ENCODE assay signal across 14 mouse cellular contexts in genomic region chr11:69945216-69945615, GRCm38 (mm10). TPM values are rescaled to one million over a fixed set of nuclear protein-coding genes. Genes with fewer than 3 reads are reported as not detected.
DNase-seq lines count a peak whose midpoint lies in the region; ATAC-seq lines count a peak whose summit lies in the region.
"Had no signal": no experiment of that assay in that cellular context is flagged by ENCODE, and none has a peak within 500 bp of the region (broad histone marks: within the 10 kb centered on the region; RNA-seq: fewer than 3 reads in every experiment).

No protein-coding gene starts in this region.

- peaks cover 13% of the 10 kb centered on the region; the same call in 1 of the 2 replicates for H3K4me1 ChIP-seq in heart, embryonic 11.5 days (ENCODE audit: control insufficient read depth, insufficient read depth, low read length)
- H3K4me1 ChIP-seq in liver, embryonic 15.5 days (replicated peaks), result peaks cover 56% of the 10 kb centered on the region

- no peak overlapping the region for H3K27ac ChIP-seq in heart, embryonic 11.5 days (ENCODE audit: low read depth, low read length)
- H3K27ac ChIP-seq in liver, embryonic 15.5 days (replicated peaks), result peak overlapping the region; percentile 95
- H3K27ac ChIP-seq: hindbrain, embryonic 14.5 days; kidney, embryonic 15.5 days; neural tube, embryonic 13.5 days had no signal

- peak overlapping the region; percentile 64; the same call in 1 of the 2 replicates for H3K4me3 ChIP-seq in heart, embryonic 11.5 days (ENCODE audit: low read depth, low read length)
- H3K4me3 ChIP-seq in liver, embryonic 15.5 days (replicated peaks), result peak overlapping the region; percentile 77
- H3K4me3 ChIP-seq: kidney, embryonic 15.5 days; neural tube, embryonic 13.5 days had no signal

- peak overlapping the region; percentile 92; the same call in 1 of the 2 replicates for H3K4me2 ChIP-seq in heart, embryonic 11.5 days
- H3K4me2 ChIP-seq in liver, embryonic 15.5 days, result peak overlapping the region; percentile 93
- H3K4me2 ChIP-seq: hindbrain, embryonic 14.5 days; kidney, embryonic 15.5 days; neural tube, embryonic 13.5 days had no signal

- H3K27me3 ChIP-seq in heart, embryonic 11.5 days (ENCODE audit: control insufficient read depth, insufficient read depth, low read length), result peaks cover 5% of the 10 kb centered on the region
- H3K27me3 ChIP-seq in liver, embryonic 15.5 days, result peaks cover 60% of the 10 kb centered on the region
- H3K27me3 ChIP-seq: kidney, embryonic 15.5 days; neural tube, embryonic 13.5 days had no signal

- peaks cover 11% of the 10 kb centered on the region for H3K36me3 ChIP-seq in heart, embryonic 11.5 days (ENCODE audit: control insufficient read depth, insufficient read depth, low read length)
- H3K36me3 ChIP-seq in liver, embryonic 15.5 days (replicated peaks), result peaks cover 41% of the 10 kb centered on the region
- H3K36me3 ChIP-seq: neural tube, embryonic 13.5 days had no signal

- no peaks in the 10 kb centered on the region for H3K9me3 ChIP-seq in heart, embryonic 11.5 days (replicated peaks; ENCODE audit: control insufficient read depth, low read length)
- H3K9me3 ChIP-seq in liver, embryonic 15.5 days (replicated peaks), result no peaks in the 10 kb centered on the region
- H3K9me3 ChIP-seq: kidney, embryonic 15.5 days; neural tube, embryonic 13.5 days had no signal

- no peak for ATAC-seq in heart, embryonic 11.5 days (replicated peaks; ENCODE audit: insufficient number of reproducible peaks, low FRiP score, low TSS enrichment)
- ATAC-seq in liver, embryonic 15.5 days (ENCODE audit: insufficient read depth), result no peak

- intact Hi-C loops in heart, postnatal 10 days (cut with DNase I), result no loop called here

- 67% methylated on average over 13 of the region's 13 CpGs for WGBS in heart, embryonic 11.5 days (ENCODE audit: insufficient replicate concordance)
- 65% methylated on average over 13 of the region's 13 CpGs for WGBS in liver, embryonic 15.5 days (ENCODE audit: insufficient replicate concordance)

- no peak overlapping the region for H3K9ac ChIP-seq in heart, embryonic 11.5 days (ENCODE audit: low read depth, low read length)
- H3K9ac ChIP-seq in liver, embryonic 15.5 days, result peak overlapping the region; percentile 75
- H3K9ac ChIP-seq: hindbrain, embryonic 14.5 days; kidney, embryonic 15.5 days; neural tube, embryonic 13.5 days had no signal

- no peak for DNase-seq in heart, postnatal 10 days
- DNase-seq in adrenal gland, adult 8-10 months, result peak; percentile 64
- DNase-seq in adrenal gland, postnatal 36 days, result peak; percentile 73 to 75
- no peak for DNase-seq in layer of hippocampus, postnatal 14 days (ENCODE audit: low spot score in 2 of 2)
- no peak for DNase-seq in B cell, adult 2 months
- DNase-seq: cerebellum, postnatal 10 days had no signal

RNA-seq across cellular contexts. Expression of gene Slc2a4, which starts 2.8 kb away (rescaled TPM):
- 22.0 and 22.8 TPM in 2 replicates for polyA plus RNA-seq in heart, embryonic 11.5 days (2014; fragmentation: Nextera tagmentation; extraction: Ambion mirVana)
- 100 to 1,000 TPM; 135 to 144 TPM for total RNA-seq in heart, postnatal 10 days (2021)
- 10 to 100 TPM; 36.5 to 90.1 (median 50.0) TPM for total RNA-seq in adrenal gland, adult 8-10 months (2022)
- 10 to 100 TPM; 60.2 to 90.0 TPM for total RNA-seq in adrenal gland, postnatal 36 days (2021)
- polyA plus RNA-seq in liver, embryonic 15.5 days (2015; fragmentation: Nextera tagmentation; extraction: Ambion mirVana), result 19.9 and 22.1 TPM in 2 replicates
- total RNA-seq in layer of hippocampus, postnatal 14 days (2021), result 1 to 10 TPM; 1.8 to 3.6 TPM

RNA-seq across cellular contexts. Expression of gene Ybx2, which starts 9.6 kb away (rescaled TPM):
- polyA plus RNA-seq in heart, embryonic 11.5 days (2014; fragmentation: Nextera tagmentation; extraction: Ambion mirVana), result 1.5 and 4.3 TPM in 2 replicates
- total RNA-seq in heart, postnatal 10 days (2021), result 10 to 100 TPM; 22.7 to 25.7 TPM
- total RNA-seq in adrenal gland, adult 8-10 months (2022), result 10 to 100 TPM in 3 of 4 experiments, 1 to 10 TPM in 1; 6.3 to 13.9 (median 11.8) TPM
- total RNA-seq in adrenal gland, postnatal 36 days (2021), result 10 to 100 TPM; 11.5 to 11.8 TPM
- polyA plus RNA-seq in liver, embryonic 15.5 days (2015; fragmentation: Nextera tagmentation; extraction: Ambion mirVana), result not detected in 2 replicates
- 1 to 10 TPM; 8.3 to 9.7 TPM for total RNA-seq in layer of hippocampus, postnatal 14 days (2021)
- total RNA-seq: liver, adult 2 months had no signal
- polyA plus RNA-seq: liver, adult 2 months had no signal

RNA-seq across cellular contexts. Expression of gene Cldn7, which starts 19.4 kb away (rescaled TPM):
- polyA plus RNA-seq in heart, embryonic 11.5 days (2014; fragmentation: Nextera tagmentation; extraction: Ambion mirVana), result 2.4 and 3.0 TPM in 2 replicates
- not detected for total RNA-seq in heart, postnatal 10 days (2021)
- total RNA-seq in adrenal gland, adult 8-10 months (2022), result under 1 TPM in 1 of 4 experiments, not detected in 3; 0.55 TPM
- 1 to 10 TPM in 1 of 2 experiments, not detected in 1; 1.2 TPM for total RNA-seq in adrenal gland, postnatal 36 days (2021)
- 4.5 and 6.6 TPM in 2 replicates for polyA plus RNA-seq in liver, embryonic 15.5 days (2015; fragmentation: Nextera tagmentation; extraction: Ambion mirVana)
- total RNA-seq in layer of hippocampus, postnatal 14 days (2021), result not detected
- total RNA-seq: layer of hippocampus, adult 18-20 months; midbrain, postnatal 0 days had no signal

RNA-seq across cellular contexts. Expression of gene Eif5a, which starts 23.5 kb away (rescaled TPM):
- polyA plus RNA-seq in heart, embryonic 11.5 days (2014; fragmentation: Nextera tagmentation; extraction: Ambion mirVana), result 1,428 and 1,516 TPM in 2 replicates
- 100 to 1,000 TPM; 488 to 490 TPM for total RNA-seq in heart, postnatal 10 days (2021)
- total RNA-seq in adrenal gland, adult 8-10 months (2022), result 100 to 1,000 TPM; 468 to 561 (median 519) TPM
- total RNA-seq in adrenal gland, postnatal 36 days (2021), result 100 to 1,000 TPM; 619 to 640 TPM
- 1,245 and 1,257 TPM in 2 replicates for polyA plus RNA-seq in liver, embryonic 15.5 days (2015; fragmentation: Nextera tagmentation; extraction: Ambion mirVana)
- 100 to 1,000 TPM; 446 to 451 TPM for total RNA-seq in layer of hippocampus, postnatal 14 days (2021)

RNA-seq across cellular contexts. Expression of gene Gps2, which starts 31.5 kb away (rescaled TPM):
- 53.2 and 62.2 TPM in 2 replicates for polyA plus RNA-seq in heart, embryonic 11.5 days (2014; fragmentation: Nextera tagmentation; extraction: Ambion mirVana)
- total RNA-seq in heart, postnatal 10 days (2021), result 10 to 100 TPM; 29.4 to 30.5 TPM
- total RNA-seq in adrenal gland, adult 8-10 months (2022), result 10 to 100 TPM; 44.0 to 72.7 (median 52.0) TPM
- 10 to 100 TPM; 47.1 to 47.6 TPM for total RNA-seq in adrenal gland, postnatal 36 days (2021)
- 90.6 and 98.4 TPM in 2 replicates for polyA plus RNA-seq in liver, embryonic 15.5 days (2015; fragmentation: Nextera tagmentation; extraction: Ambion mirVana)
- 10 to 100 TPM; 28.5 to 29.3 TPM for total RNA-seq in layer of hippocampus, postnatal 14 days (2021)

Comparison
In these comparisons a context has a peak if more than half of its experiments do, and no peak if none do; other contexts are left out.
1. DNase-seq: peak in adrenal gland, adult 8-10 months (single experiment) and adrenal gland, postnatal 36 days (2 of 2); none in heart, postnatal 10 days (0 of 2), layer of hippocampus, postnatal 14 days (0 of 2) and B cell, adult 2 months (0 of 2).
2. RNA of gene Slc2a4, which starts 2.8 kb away (total RNA-seq): 135 to 144 TPM in heart, postnatal 10 days, 60.2 to 90.0 TPM in adrenal gland, postnatal 36 days and 36.5 to 90.1 TPM in adrenal gland, adult 8-10 months; 1.8 to 3.6 TPM in layer of hippocampus, postnatal 14 days; every median in the first group is over 4 times any median in the second.